In the genomic region with DNA sequence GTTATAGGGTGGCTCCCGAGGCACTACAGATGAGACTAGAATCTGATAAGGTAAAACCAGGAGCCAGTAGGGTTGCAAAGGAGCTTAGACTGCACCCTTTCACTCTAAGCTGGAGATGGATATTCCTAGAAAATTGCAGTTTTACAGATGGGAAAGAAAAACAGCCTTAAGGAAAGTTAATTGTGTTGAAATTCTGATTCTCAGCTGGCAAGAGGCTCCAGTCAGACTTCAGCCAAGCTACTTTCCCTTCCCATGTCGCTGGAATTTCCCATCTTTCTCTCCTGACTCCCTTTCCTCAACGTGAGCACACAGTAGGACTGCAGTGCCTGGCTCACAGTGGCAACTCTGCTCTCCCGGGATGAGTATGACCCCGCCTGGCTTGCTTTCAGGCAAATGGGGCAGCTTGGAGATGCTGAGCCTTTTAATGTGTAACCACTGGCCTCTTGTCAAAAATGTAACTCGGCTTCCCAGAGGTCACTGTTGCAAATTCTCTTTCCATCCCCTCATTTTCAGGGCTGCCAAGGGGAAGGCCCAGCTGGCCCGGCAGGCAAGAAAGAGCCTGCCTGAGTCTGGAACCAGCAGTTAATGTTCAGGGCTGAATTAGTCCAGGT, we compare ENCODE assay signal across 10 mouse cellular contexts. TPM values are rescaled to one million over a fixed set of nuclear protein-coding genes. Genes with fewer than 3 reads are reported as not detected.
DNase-seq lines count a peak whose midpoint lies in the region; ATAC-seq and TF ChIP-seq lines count a peak whose summit lies in the region.
"Had no signal": no experiment of that assay in that cellular context is flagged by ENCODE, and none has a peak within 500 bp of the region (broad histone marks: within the 10 kb centered on the region; RNA-seq: fewer than 3 reads in every experiment).

No protein-coding gene starts in this region.

- WGBS in heart, embryonic 11.5 days (ENCODE audit: insufficient replicate concordance), result 57% methylated on average over 7 of the region's 7 CpGs
- WGBS in lung, adult 2 months, result 36% methylated on average over 7 of the region's 7 CpGs

- H3K27ac ChIP-seq in heart, embryonic 11.5 days (ENCODE audit: low read depth, low read length), result no peak overlapping the region
- H3K27ac ChIP-seq: midbrain, embryonic 12.5 days had no signal

- no peak overlapping the region for H3K9ac ChIP-seq in heart, embryonic 11.5 days (ENCODE audit: low read depth, low read length)
- H3K9ac ChIP-seq: midbrain, embryonic 12.5 days had no signal

- TF ChIP-seq CTCF in lung, adult 2 months (IDR thresholded peaks at IDR 0.05; ENCODE audit: insufficient read depth, low read length), result no peak

- no peak for ATAC-seq in heart, embryonic 11.5 days (replicated peaks; ENCODE audit: insufficient number of reproducible peaks, low FRiP score, low TSS enrichment)
- ATAC-seq: CD4-positive, CD25-positive, alpha-beta regulatory T cell, adult 4 months had no signal

- no peak for TF ChIP-seq POLR2A in lung, adult 2 months (IDR thresholded peaks at IDR 0.05; ENCODE audit: borderline replicate concordance, extremely low read depth, low read depth, low read length)

- DNase-seq in heart, adult 11 months, result peak; percentile 97
- DNase-seq in Muller cell, postnatal 12 days (ENCODE audit: inconsistent ontology term), result peak; percentile 86
- peak; percentile 72 for DNase-seq in heart, adult 8-10 months (ENCODE audit: low spot score)
- peak; percentile 33 for DNase-seq in lung, adult 2 months
- no peak for DNase-seq in right cerebral cortex, adult 2 months (ENCODE audit: low spot score in 2 of 2)
- no peak for DNase-seq in embryo, embryonic 10.5 days (ENCODE audit: low spot score)
- no peak for DNase-seq in right cerebral cortex, postnatal 14 days

- 0 out of 2 replicates have a peak, but pooled peaks cover 2% of the 10 kb centered on the region for H3K36me3 ChIP-seq in heart, embryonic 11.5 days (ENCODE audit: control insufficient read depth, insufficient read depth, low read length)
- H3K36me3 ChIP-seq: midbrain, embryonic 12.5 days had no signal

- no peak overlapping the region for H3K4me3 ChIP-seq in heart, embryonic 11.5 days (ENCODE audit: low read depth, low read length)
- H3K4me3 ChIP-seq in lung, adult 2 months (replicated peaks; ENCODE audit: extremely low read depth, low read depth, low read length), result no peak overlapping the region
- H3K4me3 ChIP-seq: midbrain, embryonic 12.5 days had no signal

- no peak overlapping the region for H3K4me2 ChIP-seq in heart, embryonic 11.5 days
- H3K4me2 ChIP-seq: midbrain, embryonic 12.5 days had no signal

- H3K27me3 ChIP-seq in heart, embryonic 11.5 days (ENCODE audit: control insufficient read depth, insufficient read depth, low read length), result no peaks in the 10 kb centered on the region

- H3K4me1 ChIP-seq in heart, embryonic 11.5 days (ENCODE audit: control insufficient read depth, insufficient read depth, low read length), result no peaks in the 10 kb centered on the region
- 0 out of 2 replicates have a peak, but pooled peaks cover 4% of the 10 kb centered on the region for H3K4me1 ChIP-seq in lung, adult 2 months (ENCODE audit: control insufficient read depth, insufficient read depth, low read length)
- H3K4me1 ChIP-seq: midbrain, embryonic 12.5 days had no signal

- peaks cover 3% of the 10 kb centered on the region; the same call in 1 of the 2 replicates for H3K9me3 ChIP-seq in heart, embryonic 11.5 days (replicated peaks; ENCODE audit: control insufficient read depth, low read length)
- H3K9me3 ChIP-seq: midbrain, embryonic 12.5 days had no signal

RNA-seq across cellular contexts. Expression of gene Rin3, which starts 6.9 kb away (rescaled TPM):
- 8.8 and 10.2 TPM in 2 replicates for polyA plus RNA-seq in heart, embryonic 11.5 days (2014; fragmentation: Nextera tagmentation; extraction: Ambion mirVana)
- total RNA-seq in heart, adult 8-10 months (2022), result 10 to 100 TPM; 12.2 to 18.8 (median 17.0) TPM
- 40.9 and 41.5 TPM in 2 replicates for polyA plus RNA-seq in lung, adult 2 months (2012; rRNA removed)

Comparison
In these comparisons a context has a peak if more than half of its experiments do, and no peak if none do; other contexts are left out.
1. DNase-seq: peak in heart, adult 11 months (single experiment), Muller cell, postnatal 12 days (single experiment), heart, adult 8-10 months (single experiment) and lung, adult 2 months (single experiment); none in right cerebral cortex, adult 2 months (0 of 2), embryo, embryonic 10.5 days (single experiment) and right cerebral cortex, postnatal 14 days (single experiment).